Mouse (Mus musculus) CH12.LX (cell line): ENCODE measurements around the gene Tmem132c.

Experiments used
- CTCF ChIP-seq, 2 experiments: IDR thresholded peaks in 1 of 2; conservative IDR thresholded peaks in 1 of 2; 2 replicates each; pipeline ENCODE4 v1.5.1; 2011 to 2012; ENCODE audit warnings: low read depth in 2 of 2, low read length in 2 of 2, improper control_type of control experiment in 1 of 2, inconsistent platforms in 1 of 2, mild to moderate bottlenecking in 1 of 2, moderate library complexity in 1 of 2
- EP300 ChIP-seq: IDR thresholded peaks from 2 replicates; pipeline ENCODE4 v1.6.1; 2011; ENCODE audit warnings: low read length, improper control_type of control experiment
- GABPA ChIP-seq: IDR thresholded peaks from 2 replicates; pipeline ENCODE4 v1.6.1; 2012; ENCODE audit warnings: low read depth, low read length, improper control_type of control experiment, inconsistent platforms; ENCODE audit not compliant: insufficient replicate concordance
- MAFK ChIP-seq: IDR thresholded peaks from 2 replicates; pipeline ENCODE4 v1.6.1; 2011; ENCODE audit warnings: low read length, improper control_type of control experiment; ENCODE audit not compliant: insufficient replicate concordance
- MAX ChIP-seq: IDR thresholded peaks from 2 replicates; pipeline ENCODE4 v1.6.1; 2011; ENCODE audit warnings: low read length, improper control_type of control experiment
- MEF2A ChIP-seq: IDR thresholded peaks from 2 replicates; pipeline ENCODE4 v1.6.1; 2014; ENCODE audit warnings: low read depth, mild to moderate bottlenecking, inconsistent platforms, low read length, improper control_type of control experiment, borderline replicate concordance
- MXI1 ChIP-seq: IDR thresholded peaks from 2 replicates; pipeline ENCODE4 v1.6.1; 2011; ENCODE audit warnings: mild to moderate bottlenecking, low read depth, low read length, improper control_type of control experiment
- NRF1 ChIP-seq: IDR thresholded peaks from 2 replicates; pipeline ENCODE4 v1.6.1; 2014; ENCODE audit warnings: low read depth, mild to moderate bottlenecking, inconsistent platforms, low read length, improper control_type of control experiment, moderate library complexity
- POLR2A ChIP-seq: IDR thresholded peaks from 2 replicates; pipeline ENCODE4 v1.6.1; 2011; ENCODE audit warnings: low read depth, mild to moderate bottlenecking, improper control_type of control experiment, low read length
- POLR2AphosphoS2 ChIP-seq: IDR thresholded peaks from 2 replicates; pipeline ENCODE4 v1.6.1; 2011; ENCODE audit warnings: low read depth, low read length, improper control_type of control experiment
- TCF12 ChIP-seq: IDR thresholded peaks from 2 replicates; pipeline ENCODE4 v1.6.1; 2014; ENCODE audit warnings: low read depth, mild to moderate bottlenecking, inconsistent platforms, low read length, improper control_type of control experiment
- USF1 ChIP-seq: IDR thresholded peaks from 2 replicates; pipeline ENCODE4 v1.6.1; 2014; ENCODE audit warnings: low read depth, mild to moderate bottlenecking, inconsistent platforms, low read length, improper control_type of control experiment

GRCm38 (mm10) chr5:127438639-127439038 lies 197.0 kb downstream of the Tmem132c start:
- TF ChIP-seq MAFK (no peak), TCF12 (no peak), CTCF (conservative IDR thresholded peaks at IDR 0.05 in 1 of 2, IDR thresholded peaks at IDR 0.05 in 1 of 2; ENCODE audit: low read depth in 2 of 2, low read length in 2 of 2) (no peak), NRF1 (no peak), MEF2A (no peak), GABPA (no peak), POLR2AphosphoS2 (no peak), EP300 (no peak), POLR2A (no peak), MXI1 (no peak), USF1 (no peak), MAX (no peak)
